Mouse (Mus musculus): ENCODE data around the gene Ftl1. TPM values are rescaled to one million over a fixed set of nuclear protein-coding genes. Genes with fewer than 3 reads are reported as not detected.
A peak's percentile ranks its signal among the peaks of the same experiment; 100 is the strongest.

Gene Ftl1
- polyA plus RNA-seq, 1 experiment from 2014 or later = 3,328 TPM

GRCm38 (mm10) chr7:45419859-45420614 lies 39.6 kb downstream of the Ftl1 start:
- Histone ChIP-seq H3K4me3 (no peak overlapping the region), H3K36me3 (peaks cover 43% of the 10 kb centered on the region), H3K4me1 (replicated peaks) (peaks cover 13% of the 10 kb centered on the region), H3K9ac (no peak overlapping the region), H3K27ac (no peak overlapping the region), H3K4me2 (no peak overlapping the region), H3K27me3 (peaks cover 62% of the 10 kb centered on the region), H3K9me3 (replicated peaks) (no peaks in the 10 kb centered on the region)
- 17% methylated on average over 27 of the region's 27 CpGs for WGBS
- ATAC-seq (replicated peaks; ENCODE audit: insufficient number of reproducible peaks, insufficient read depth, low FRiP score, low read depth) = no peak

GRCm38 (mm10) chr7:45417962-45418492 lies 41.7 kb downstream of the Ftl1 start:
- 6% methylated on average over 13 of the region's 13 CpGs for WGBS
- Histone ChIP-seq H3K4me2 (no peak overlapping the region), H3K4me1 (replicated peaks) (peaks cover 33% of the 10 kb centered on the region), H3K9ac (no peak overlapping the region), H3K27me3 (peaks cover 80% of the 10 kb centered on the region), H3K27ac (no peak overlapping the region), H3K9me3 (replicated peaks) (no peaks in the 10 kb centered on the region), H3K36me3 (peaks cover 23% of the 10 kb centered on the region), H3K4me3 (no peak overlapping the region)
- ATAC-seq (replicated peaks; ENCODE audit: insufficient number of reproducible peaks, insufficient read depth, low FRiP score, low read depth) = no peak

GRCm38 (mm10) chr7:45415636-45416035 lies 44.0 kb downstream of the Ftl1 start:
- no peak for ATAC-seq (replicated peaks; ENCODE audit: insufficient number of reproducible peaks, insufficient read depth, low FRiP score, low read depth)
- no peaks in the 10 kb centered on the region for H3K9me3 ChIP-seq (replicated peaks)
- no peak overlapping the region for H3K27ac ChIP-seq
- H3K4me2 ChIP-seq = peak overlapping the region; percentile 37
- H3K4me3 ChIP-seq = peak overlapping the region; percentile 10; the same call in 1 of the 2 replicates
- WGBS = 16% methylated on average over 37 of the region's 37 CpGs
- H3K36me3 ChIP-seq = no peaks in the 10 kb centered on the region
- peaks cover 40% of the 10 kb centered on the region for H3K4me1 ChIP-seq (replicated peaks)
- no peak overlapping the region for H3K9ac ChIP-seq
- peaks cover 94% of the 10 kb centered on the region for H3K27me3 ChIP-seq

GRCm38 (mm10) chr7:45414740-45415224 lies 44.9 kb downstream of the Ftl1 start:
- WGBS = 40% methylated on average over 12 of the region's 12 CpGs
- Histone ChIP-seq H3K4me2 (peak overlapping the region; percentile 92; the same call in 1 of the 2 replicates), H3K4me3 (peak overlapping the region; percentile 58; the same call in 1 of the 2 replicates)

GRCm38 (mm10) chr7:45413864-45414739 lies 45.6 kb downstream of the Ftl1 start:
- Histone ChIP-seq H3K36me3 (no peaks in the 10 kb centered on the region), H3K27ac (peak overlapping the region; percentile 59), H3K4me3 (peak overlapping the region; percentile 58), H3K9me3 (replicated peaks) (no peaks in the 10 kb centered on the region), H3K9ac (peak overlapping the region; percentile 52), H3K27me3 (peaks cover 93% of the 10 kb centered on the region), H3K4me1 (replicated peaks) (peaks cover 40% of the 10 kb centered on the region), H3K4me2 (peak overlapping the region; percentile 92)
- ATAC-seq (replicated peaks; ENCODE audit: insufficient number of reproducible peaks, insufficient read depth, low FRiP score, low read depth) = peak; percentile 29; the same call in 1 of the 2 replicates
- 2% methylated on average over 23 of the region's 27 CpGs for WGBS

More at GRCm38 (mm10) chr7:45414740-45415224, 44.9 kb downstream of the Ftl1 start:
- H3K27ac ChIP-seq = no peak overlapping the region
- H3K4me1 ChIP-seq (replicated peaks) = peaks cover 40% of the 10 kb centered on the region
- no peak for ATAC-seq (replicated peaks; ENCODE audit: insufficient number of reproducible peaks, insufficient read depth, low FRiP score, low read depth)
- H3K36me3 ChIP-seq = no peaks in the 10 kb centered on the region
- H3K27me3 ChIP-seq = peaks cover 94% of the 10 kb centered on the region
- no peaks in the 10 kb centered on the region for H3K9me3 ChIP-seq (replicated peaks)
- no peak overlapping the region for H3K9ac ChIP-seq

- WGBS = 1% methylated on average over 45 of the region's 45 CpGs
- H3K27ac ChIP-seq = peak within 1 kb of the TSS; percentile 59
- H3K9ac ChIP-seq = peak within 1 kb of the TSS; percentile 52
These were observed 46.4 kb downstream of the Ftl1 start, which contains the start of gene Ntf5 for GRCm38 (mm10) chr7:45413113-45413863. Ntf5 (plus strand) TSS chr7:45413695.

GRCm38 (mm10) chr7:45412421-45412820 lies 47.3 kb downstream of the Ftl1 start:
- WGBS = 34% methylated on average over 2 of the region's 2 CpGs
- peaks cover 93% of the 10 kb centered on the region for H3K27me3 ChIP-seq
- no peak overlapping the region for H3K4me2 ChIP-seq
- peaks cover 35% of the 10 kb centered on the region for H3K4me1 ChIP-seq (replicated peaks)
- no peaks in the 10 kb centered on the region for H3K9me3 ChIP-seq (replicated peaks)
- H3K4me3 ChIP-seq = no peak overlapping the region
- no peak overlapping the region for H3K27ac ChIP-seq
- ATAC-seq (replicated peaks; ENCODE audit: insufficient number of reproducible peaks, insufficient read depth, low FRiP score, low read depth) = no peak
- no peaks in the 10 kb centered on the region for H3K36me3 ChIP-seq
- no peak overlapping the region for H3K9ac ChIP-seq

More at GRCm38 (mm10) chr7:45413113-45413863, 46.4 kb downstream of the Ftl1 start, which contains the start of gene Ntf5:
- peaks cover 93% of the 10 kb centered on the region for H3K27me3 ChIP-seq
- peaks cover 39% of the 10 kb centered on the region for H3K4me1 ChIP-seq (replicated peaks)
- peak within 1 kb of the TSS; percentile 92 for H3K4me2 ChIP-seq
- ATAC-seq (replicated peaks; ENCODE audit: insufficient number of reproducible peaks, insufficient read depth, low FRiP score, low read depth) = peak; percentile 28
- H3K4me3 ChIP-seq = peak within 1 kb of the TSS; percentile 58
- H3K36me3 ChIP-seq = no peaks in the 10 kb centered on the region
- H3K9me3 ChIP-seq (replicated peaks) = no peaks in the 10 kb centered on the region

GRCm38 (mm10) chr7:45409497-45410163 lies 50.1 kb downstream of the Ftl1 start:
- Histone ChIP-seq H3K4me3 (no peak overlapping the region), H3K27ac (no peak overlapping the region), H3K9me3 (replicated peaks) (no peaks in the 10 kb centered on the region), H3K4me2 (no peak overlapping the region), H3K27me3 (peaks cover 93% of the 10 kb centered on the region), H3K9ac (no peak overlapping the region), H3K4me1 (replicated peaks) (peaks cover 42% of the 10 kb centered on the region), H3K36me3 (no peaks in the 10 kb centered on the region)
- ATAC-seq (replicated peaks; ENCODE audit: insufficient number of reproducible peaks, insufficient read depth, low FRiP score, low read depth) = no peak
- 76% methylated on average over 8 of the region's 8 CpGs for WGBS

GRCm38 (mm10) chr7:45408949-45409348 lies 50.7 kb downstream of the Ftl1 start:
- Histone ChIP-seq H3K4me2 (no peak overlapping the region), H3K9ac (no peak overlapping the region), H3K9me3 (replicated peaks) (no peaks in the 10 kb centered on the region), H3K36me3 (no peaks in the 10 kb centered on the region), H3K27me3 (peaks cover 86% of the 10 kb centered on the region), H3K4me3 (no peak overlapping the region), H3K4me1 (replicated peaks) (peaks cover 35% of the 10 kb centered on the region), H3K27ac (no peak overlapping the region)
- 83% methylated on average over 17 of the region's 17 CpGs for WGBS
- no peak for ATAC-seq (replicated peaks; ENCODE audit: insufficient number of reproducible peaks, insufficient read depth, low FRiP score, low read depth)

- Histone ChIP-seq H3K4me1 (replicated peaks) (peaks cover 29% of the 10 kb centered on the region), H3K9me3 (replicated peaks) (no peaks in the 10 kb centered on the region), H3K27ac (no peak overlapping the region), H3K27me3 (peaks cover 80% of the 10 kb centered on the region), H3K36me3 (no peaks in the 10 kb centered on the region), H3K9ac (no peak overlapping the region), H3K4me3 (no peak overlapping the region), H3K4me2 (no peak overlapping the region)
- no peak for ATAC-seq (replicated peaks; ENCODE audit: insufficient number of reproducible peaks, insufficient read depth, low FRiP score, low read depth)
- 73% methylated on average over 7 of the region's 7 CpGs for WGBS
These were observed 51.3 kb downstream of the Ftl1 start for GRCm38 (mm10) chr7:45408351-45408750.

Measured in heart, embryonic 15.5 days (tissue).